Mouse (Mus musculus) lung, adult 2 months (tissue): ENCODE data around the gene Higd1a.

Source experiments
- CTCF ChIP-seq: fragments of 200-500 bp; IDR thresholded peaks from 2 replicates; pipeline ENCODE4 v1.5.1; 2011; ENCODE audit warnings: mild to moderate bottlenecking, low read length, control low read depth; ENCODE audit not compliant: insufficient read depth
- POLR2A ChIP-seq: fragments of 200-500 bp; IDR thresholded peaks from 2 replicates; pipeline ENCODE4 v1.6.1; 2011; ENCODE audit warnings: low read depth, mild to moderate bottlenecking, control low read depth, low read length, borderline replicate concordance; ENCODE audit errors: extremely low read depth

GRCm38 (mm10) chr9:121854246-121854645 is 3.9 kb downstream of the Higd1a start:
- TF ChIP-seq POLR2A, result no peak
- no peak for TF ChIP-seq CTCF
